Mouse (Mus musculus) stomach, embryonic 14.5 days (tissue): Measurements from ENCODE around the gene Hgd. TPM values are rescaled to one million over a fixed set of nuclear protein-coding genes. Genes with fewer than 3 reads are reported as not detected.

Experiments
- ATAC-seq: fragments of 200-750 bp; cut with Nextera tagmentation; 2 replicates; pipeline ENCODE4 v1.8.0; 2017; ENCODE audit warnings: low read depth, moderate TSS enrichment; ENCODE audit not compliant: insufficient number of reproducible peaks, insufficient read depth, low FRiP score
- H3K27ac ChIP-seq: fragments of 300-500 bp; sonication (generic); 2 replicates; pipeline ENCODE4 v1.5.1; 2014; ENCODE audit warnings: mild to moderate bottlenecking, low read length, moderate library complexity, mixed read lengths
- H3K27me3 ChIP-seq: fragments of 300-500 bp; sonication (generic); 2 replicates; pipeline ENCODE4 v1.6.1; 2014; ENCODE audit warnings: low read length, control low read depth, mixed read lengths; ENCODE audit not compliant: control insufficient read depth, insufficient read depth
- H3K36me3 ChIP-seq: fragments of 300-500 bp; sonication (generic); 2 replicates; pipeline ENCODE4 v1.6.1; 2014; ENCODE audit warnings: mild to moderate bottlenecking, control low read depth, low read length, moderate library complexity, mixed read lengths; ENCODE audit not compliant: control insufficient read depth, insufficient read depth
- H3K4me1 ChIP-seq: fragments of 300-500 bp; sonication (generic); 2 replicates; pipeline ENCODE4 v1.6.1; 2014; ENCODE audit warnings: low read length, control low read depth, mixed read lengths; ENCODE audit not compliant: control insufficient read depth, insufficient read depth
- H3K4me2 ChIP-seq: fragments of 300-500 bp; sonication (generic); replicated peaks from 2 replicates; pipeline ENCODE4 v1.6.1; 2014; ENCODE audit warnings: low read depth, low read length, control low read depth
- H3K4me3 ChIP-seq: fragments of 300-500 bp; sonication (generic); 2 replicates; pipeline ENCODE4 v1.5.1; 2014; ENCODE audit warnings: low read depth, low read length, control low read depth
- H3K9ac ChIP-seq: fragments of 300-500 bp; sonication (generic); replicated peaks from 2 replicates; pipeline ENCODE4 v1.6.1; 2014; ENCODE audit warnings: low read depth, mild to moderate bottlenecking, control low read depth, low read length, moderate library complexity, mixed read lengths
- H3K9me3 ChIP-seq: fragments of 300-500 bp; sonication (generic); 2 replicates; pipeline ENCODE4 v1.6.1; 2016; ENCODE audit warnings: low read depth, low read length, control low read depth; ENCODE audit not compliant: control insufficient read depth
- WGBS: fragments of 180-500 bp; shearing (Covaris S2); extraction: QIAGEN DNeasy Blood & Tissue Kit; methylation state at CpG from one replicate; pipeline ENCODE4 v1.1.7; 2014; 5-methylcytosine and 5-hydroxymethylcytosine counted together
- polyA plus RNA-seq: library from polyadenylated mRNA; unstranded; fragments of >200 nt; fragmentation: Nextera tagmentation; extraction: Ambion mirVana; gene quantifications from 2 replicates; pipeline ENCODE4 v1.2.1, GENCODE M21; 2014

Gene Hgd
- polyA plus RNA-seq, 1 experiment from 2014 or later = not detected

DNA sequence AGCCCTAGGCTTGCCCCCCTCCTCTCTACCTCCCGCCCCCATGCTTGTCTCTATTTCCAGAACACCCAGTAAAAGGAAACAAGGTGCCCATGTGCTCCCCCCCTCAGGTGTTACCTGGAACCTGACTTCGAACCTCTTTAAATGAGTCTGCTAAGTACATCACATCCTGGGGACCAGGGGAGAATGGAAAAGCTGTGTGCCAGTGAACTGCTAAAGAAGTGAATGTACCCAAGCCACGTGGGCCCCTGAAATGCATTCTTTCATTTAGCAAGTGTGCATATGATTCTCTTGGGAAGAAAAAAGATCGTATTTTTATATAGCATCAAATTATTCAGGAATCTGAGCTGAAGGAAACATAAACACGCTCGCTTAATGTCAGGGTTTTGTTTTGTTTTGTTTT is 3.8 kb downstream of the Hgd start:
- 49% methylated on average over 6 of the region's 6 CpGs for WGBS
- ATAC-seq = no peak

DNA sequence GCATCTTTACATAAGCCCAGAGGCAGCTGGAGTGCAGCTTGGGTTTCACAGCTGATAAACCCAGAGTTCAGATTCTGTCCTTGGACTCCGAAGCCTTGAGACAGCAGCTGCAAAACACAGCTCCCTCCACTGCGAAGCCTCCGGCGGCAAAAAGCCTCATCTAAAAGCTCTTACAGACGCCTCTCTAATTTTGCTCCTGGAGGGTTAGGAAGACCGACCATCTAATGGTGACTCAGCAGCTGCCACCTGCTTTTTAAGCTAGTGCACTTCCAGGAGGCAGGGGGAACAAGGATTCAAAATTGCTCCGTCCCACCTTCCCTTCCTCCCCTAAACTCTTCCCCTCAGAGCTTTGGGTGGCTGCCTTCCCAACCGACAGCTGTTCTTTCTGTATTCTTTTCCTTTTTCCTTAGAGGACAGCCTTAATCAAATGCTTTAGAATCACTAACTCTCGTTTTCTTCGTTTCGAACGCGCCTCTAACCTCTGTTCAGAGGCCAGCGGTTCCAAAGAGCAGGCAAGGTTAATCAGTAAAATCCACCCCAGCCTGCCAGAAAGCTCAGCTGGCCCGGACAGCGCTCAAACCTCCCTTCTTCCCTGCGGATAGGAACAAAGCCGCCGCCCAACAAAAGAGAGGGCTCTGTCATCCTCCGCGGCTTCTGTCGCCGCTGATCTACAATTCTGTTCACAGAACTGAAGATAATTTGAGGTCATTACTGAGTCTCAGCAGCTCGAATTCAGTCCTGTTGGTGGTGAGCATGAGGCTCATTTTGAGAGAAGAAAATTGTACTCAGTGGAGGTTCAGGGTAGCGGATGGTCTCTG is 4.5 kb downstream of the Hgd start:
- 6% methylated on average over 25 of the region's 25 CpGs for WGBS
- Histone ChIP-seq H3K4me3 (peak overlapping the region; percentile 18; the same call in 1 of the 2 replicates), H3K9me3 (no peaks in the 10 kb centered on the region), H3K27ac (0 out of 2 replicates have a peak overlapping the region, but pooled peaks have one; percentile 21), H3K4me1 (peaks cover 6% of the 10 kb centered on the region; the same call in 1 of the 2 replicates), H3K4me2 (peak overlapping the region; percentile 43), H3K27me3 (no peaks in the 10 kb centered on the region), H3K36me3 (no peaks in the 10 kb centered on the region), H3K9ac (no peak overlapping the region)
- 0 out of 2 replicates have a peak, but pooled peaks have one; percentile 46 for ATAC-seq

More for the DNA sequence above, 3.8 kb downstream of the Hgd start:
- no peaks in the 10 kb centered on the region for H3K27me3 ChIP-seq
- peak overlapping the region; percentile 18; the same call in 1 of the 2 replicates for H3K4me3 ChIP-seq
- H3K9ac ChIP-seq = no peak overlapping the region
- H3K27ac ChIP-seq = no peak overlapping the region
- peak overlapping the region; percentile 43 for H3K4me2 ChIP-seq
- H3K4me1 ChIP-seq = peaks cover 6% of the 10 kb centered on the region; the same call in 1 of the 2 replicates
- H3K36me3 ChIP-seq = no peaks in the 10 kb centered on the region
- no peaks in the 10 kb centered on the region for H3K9me3 ChIP-seq

DNA sequence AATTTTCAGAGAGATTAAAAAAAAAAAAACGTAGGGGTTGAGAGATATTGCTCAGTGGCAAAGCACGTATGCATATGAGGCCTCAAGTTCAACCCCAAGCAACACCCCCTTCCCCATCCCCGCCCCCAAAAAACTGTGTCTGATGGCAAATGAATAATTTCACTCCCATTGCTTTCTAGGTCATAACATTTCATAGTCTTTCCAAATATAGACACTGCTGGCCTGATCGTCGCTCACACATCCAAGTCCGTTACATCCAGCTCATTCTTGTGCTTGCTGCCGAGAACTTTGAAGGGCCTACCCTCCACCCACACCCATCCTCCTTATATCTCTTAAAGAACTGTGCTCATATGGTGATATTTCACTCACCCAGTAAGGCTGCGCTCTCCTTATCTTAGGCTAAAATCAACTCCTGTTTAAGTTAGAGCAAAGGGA is 5.2 kb downstream of the Hgd start:
- Histone ChIP-seq H3K4me2 (peak overlapping the region; percentile 43), H3K27me3 (no peaks in the 10 kb centered on the region), H3K4me3 (no peak overlapping the region), H3K4me1 (peaks cover 6% of the 10 kb centered on the region; the same call in 1 of the 2 replicates), H3K36me3 (no peaks in the 10 kb centered on the region), H3K27ac (no peak overlapping the region), H3K9ac (no peak overlapping the region), H3K9me3 (no peaks in the 10 kb centered on the region)
- 65% methylated on average over 8 of the region's 8 CpGs for WGBS
- ATAC-seq = no peak; the same call in 1 of the 2 replicates

DNA sequence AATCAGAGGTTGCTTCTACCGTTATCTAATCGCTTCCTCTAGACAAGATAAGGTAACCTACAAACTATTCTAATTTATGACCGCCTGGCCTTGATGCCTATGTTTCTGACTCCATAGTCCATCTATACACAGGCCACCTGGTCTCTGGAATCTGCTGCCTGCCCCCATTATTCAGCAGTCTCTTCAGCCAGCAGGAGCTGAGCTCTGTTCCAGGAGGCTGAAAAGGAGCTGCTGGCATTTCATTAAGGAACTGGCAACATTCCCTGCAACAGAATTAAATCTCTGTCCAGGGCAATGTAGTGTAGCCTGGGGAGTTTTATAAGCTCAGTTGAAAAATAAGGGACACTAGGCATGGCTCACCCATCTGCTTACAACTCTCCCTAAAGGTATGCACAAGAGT is 11.0 kb downstream of the Hgd start:
- no peaks in the 10 kb centered on the region for H3K4me1 ChIP-seq
- no peak overlapping the region for H3K4me3 ChIP-seq
- H3K4me2 ChIP-seq = no peak overlapping the region
- WGBS = 79% methylated on average over 3 of the region's 3 CpGs
- no peaks in the 10 kb centered on the region for H3K36me3 ChIP-seq
- H3K9me3 ChIP-seq = no peaks in the 10 kb centered on the region
- no peak overlapping the region for H3K27ac ChIP-seq
- no peak overlapping the region for H3K9ac ChIP-seq
- ATAC-seq = no peak
- no peaks in the 10 kb centered on the region for H3K27me3 ChIP-seq

DNA sequence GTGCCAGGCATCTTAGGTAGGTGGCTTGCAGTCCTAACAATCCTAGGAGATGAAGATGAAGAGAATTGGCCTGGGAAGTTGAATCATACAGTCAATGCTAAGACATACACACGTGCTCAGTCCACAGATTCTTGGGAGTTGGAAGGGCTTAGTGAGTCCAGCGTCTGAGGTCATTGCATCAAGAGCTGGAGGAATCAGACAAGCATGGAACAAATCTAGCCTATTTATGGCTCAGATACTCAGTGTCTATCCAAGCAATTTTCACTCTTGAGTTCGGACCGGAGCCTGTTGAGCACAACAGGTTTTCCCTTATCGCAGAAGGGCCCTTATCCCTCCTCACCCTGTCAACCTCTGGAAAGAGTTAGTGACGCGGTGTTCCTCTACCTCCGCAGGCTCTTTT is 11.6 kb downstream of the Hgd start:
- Histone ChIP-seq H3K27ac (no peak overlapping the region), H3K4me2 (no peak overlapping the region), H3K4me3 (no peak overlapping the region), H3K9me3 (no peaks in the 10 kb centered on the region), H3K36me3 (no peaks in the 10 kb centered on the region), H3K4me1 (no peaks in the 10 kb centered on the region), H3K9ac (no peak overlapping the region), H3K27me3 (no peaks in the 10 kb centered on the region)
- 86% methylated on average over 8 of the region's 8 CpGs for WGBS
- no peak for ATAC-seq

DNA sequence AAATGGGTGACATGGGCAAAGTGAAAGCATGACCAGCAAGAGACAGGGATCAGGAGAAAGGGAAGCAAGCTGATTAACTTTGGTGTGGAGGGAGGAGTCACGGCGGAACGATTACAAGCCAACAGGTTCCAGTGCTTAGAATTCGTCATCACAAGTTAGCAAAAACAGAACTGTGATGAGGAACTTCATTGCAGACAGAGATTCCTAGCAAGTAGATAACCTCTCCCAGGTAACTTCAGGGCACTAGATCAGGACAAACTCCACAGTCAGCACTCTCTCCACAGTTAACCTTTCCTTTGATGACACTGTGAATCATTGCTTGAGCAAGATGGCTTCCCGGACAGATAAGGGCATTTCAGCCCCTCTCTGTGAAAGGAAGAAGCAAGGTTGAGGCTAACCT is 17.5 kb downstream of the Hgd start:
- H3K9me3 ChIP-seq = no peaks in the 10 kb centered on the region
- no peak for ATAC-seq
- H3K36me3 ChIP-seq = no peaks in the 10 kb centered on the region
- 66% methylated on average over 5 of the region's 5 CpGs for WGBS
- H3K4me1 ChIP-seq = no peaks in the 10 kb centered on the region
- no peak overlapping the region for H3K9ac ChIP-seq
- no peak overlapping the region for H3K27ac ChIP-seq
- H3K4me3 ChIP-seq = no peak overlapping the region
- no peaks in the 10 kb centered on the region for H3K27me3 ChIP-seq
- no peak overlapping the region for H3K4me2 ChIP-seq

DNA sequence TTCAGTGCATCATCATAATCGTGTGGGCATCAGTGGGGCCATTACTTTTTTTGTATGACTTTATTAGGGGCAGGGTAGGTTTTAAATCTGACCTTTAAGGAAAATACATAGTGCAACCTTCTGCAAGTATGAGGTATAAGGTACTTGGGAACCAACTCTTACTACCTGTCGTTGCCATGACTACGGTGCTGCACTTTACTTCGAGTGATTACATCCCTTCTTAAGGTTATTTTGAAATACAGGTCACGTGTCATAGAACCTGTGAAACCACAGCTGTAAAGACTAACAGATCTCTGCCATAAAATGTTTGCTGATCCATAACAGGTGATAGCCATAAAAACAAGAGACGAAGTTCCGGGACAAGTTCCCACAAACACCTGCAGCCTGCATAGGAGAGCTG is 18.5 kb downstream of the Hgd start:
- no peak overlapping the region for H3K4me2 ChIP-seq
- no peaks in the 10 kb centered on the region for H3K36me3 ChIP-seq
- H3K9ac ChIP-seq = no peak overlapping the region
- H3K4me1 ChIP-seq = no peaks in the 10 kb centered on the region
- no peaks in the 10 kb centered on the region for H3K27me3 ChIP-seq
- no peak overlapping the region for H3K4me3 ChIP-seq
- no peaks in the 10 kb centered on the region for H3K9me3 ChIP-seq
- no peak overlapping the region for H3K27ac ChIP-seq
- ATAC-seq = no peak
- WGBS = 79% methylated on average over 7 of the region's 7 CpGs

DNA sequence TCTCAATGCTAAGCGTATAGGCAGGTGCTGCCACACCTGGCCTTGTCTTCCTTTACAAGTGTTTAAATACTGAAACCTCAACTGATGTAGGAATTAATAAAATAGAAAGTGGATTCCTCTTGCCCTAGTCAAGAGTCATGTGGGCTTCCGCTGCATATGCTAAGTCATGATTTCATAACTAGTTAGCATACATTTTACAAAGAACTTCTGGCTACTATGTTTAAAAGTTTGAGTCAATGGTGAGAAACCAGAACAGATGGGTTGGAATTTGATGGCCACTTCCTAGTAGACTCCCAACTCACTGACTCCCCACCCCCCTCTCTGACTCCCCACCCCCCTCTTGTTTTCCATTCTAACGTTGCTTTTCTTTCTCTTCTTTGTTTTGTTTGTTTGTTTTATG is 19.4 kb downstream of the Hgd start:
- no peaks in the 10 kb centered on the region for H3K9me3 ChIP-seq
- no peak overlapping the region for H3K4me2 ChIP-seq
- H3K36me3 ChIP-seq = no peaks in the 10 kb centered on the region
- no peaks in the 10 kb centered on the region for H3K4me1 ChIP-seq
- H3K27ac ChIP-seq = no peak overlapping the region
- no peak overlapping the region for H3K9ac ChIP-seq
- H3K27me3 ChIP-seq = no peaks in the 10 kb centered on the region
- WGBS = 75% methylated on average over 3 of the region's 3 CpGs
- H3K4me3 ChIP-seq = no peak overlapping the region
- no peak for ATAC-seq
